Mouse (Mus musculus) c-Kit-positive CD71-negative TER-119-negative erythroid progenitor cells, embryonic 14.5 days (primary cell): ENCODE measurements around the gene Jun.
A peak's percentile ranks its signal among the peaks of the same experiment; 100 is the strongest.

Experiments
- DNase-seq: peaks from one replicate; pipeline ENCODE4 v3.0.0-alpha.2; 2013; ENCODE audit warnings: low read depth

The Jun gene

GRCm38 (mm10) chr4:95052025-95052899 lies at the start of gene Jun:
Gene Jun (minus strand): TSS chr4:95052222.
- peak; percentile 100 for DNase-seq

DNA sequence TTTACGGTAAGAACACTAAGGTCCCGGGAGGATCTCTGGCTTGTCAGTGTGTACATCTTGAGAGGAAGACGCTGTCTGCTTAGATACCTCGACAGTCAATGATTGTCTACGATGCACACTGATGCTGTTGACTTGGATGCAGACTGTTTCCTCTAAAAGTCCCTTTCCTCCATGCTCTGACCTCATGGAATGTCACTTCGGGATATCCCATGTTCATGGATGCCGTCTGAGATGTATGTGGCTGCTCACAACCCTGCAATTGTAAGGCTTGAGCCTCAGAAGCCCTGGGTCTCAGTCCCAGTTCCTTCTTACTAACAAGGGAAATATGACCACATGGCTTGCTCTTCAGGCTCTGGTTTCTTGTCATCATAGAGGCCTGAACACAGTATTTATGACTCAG lies 49.7 kb upstream of the Jun start:
- no peak for DNase-seq

GRCm38 (mm10) chr4:95100694-95101093 lies 48.7 kb upstream of the Jun start:
- no peak for DNase-seq

GRCm38 (mm10) chr4:95099373-95099772 lies 47.4 kb upstream of the Jun start:
- no peak for DNase-seq

GRCm38 (mm10) chr4:95098722-95099097 lies 46.7 kb upstream of the Jun start:
- no peak for DNase-seq

GRCm38 (mm10) chr4:95097942-95098721 lies 46.1 kb upstream of the Jun start:
- no peak for DNase-seq

- no peak for DNase-seq
These were observed 44.7 kb upstream of the Jun start for GRCm38 (mm10) chr4:95096731-95097130.

- DNase-seq: no peak
These were observed 43.9 kb upstream of the Jun start for GRCm38 (mm10) chr4:95095911-95096310.

- DNase-seq: no peak
These were observed 43.3 kb upstream of the Jun start for GRCm38 (mm10) chr4:95095355-95095754.

- DNase-seq: no peak
These were observed 42.7 kb upstream of the Jun start for GRCm38 (mm10) chr4:95094700-95095113.

GRCm38 (mm10) chr4:95093615-95094014 lies 41.6 kb upstream of the Jun start:
- no peak for DNase-seq

DNA sequence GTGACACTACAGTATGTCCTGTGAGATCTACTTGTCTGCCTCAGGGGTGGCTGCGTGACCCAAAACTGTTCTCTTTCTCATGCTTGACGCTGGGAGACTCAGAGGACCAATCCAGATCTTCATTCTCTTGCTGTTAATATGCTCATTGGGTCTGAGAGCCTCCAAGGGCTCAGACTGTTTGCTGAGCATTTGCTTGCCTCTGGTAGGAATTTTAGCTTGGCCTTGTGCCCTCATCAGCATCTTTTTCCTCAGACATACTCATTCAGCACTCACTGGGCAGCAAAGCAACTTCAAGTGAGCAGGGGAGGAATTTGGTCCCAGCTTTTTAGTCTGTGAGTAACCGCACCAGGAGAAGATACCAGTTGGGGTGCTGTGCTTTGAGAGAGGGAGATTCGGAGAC lies 40.5 kb upstream of the Jun start:
- DNase-seq: no peak

- no peak for DNase-seq
These were observed 39.5 kb upstream of the Jun start for GRCm38 (mm10) chr4:95091536-95091935.

DNA sequence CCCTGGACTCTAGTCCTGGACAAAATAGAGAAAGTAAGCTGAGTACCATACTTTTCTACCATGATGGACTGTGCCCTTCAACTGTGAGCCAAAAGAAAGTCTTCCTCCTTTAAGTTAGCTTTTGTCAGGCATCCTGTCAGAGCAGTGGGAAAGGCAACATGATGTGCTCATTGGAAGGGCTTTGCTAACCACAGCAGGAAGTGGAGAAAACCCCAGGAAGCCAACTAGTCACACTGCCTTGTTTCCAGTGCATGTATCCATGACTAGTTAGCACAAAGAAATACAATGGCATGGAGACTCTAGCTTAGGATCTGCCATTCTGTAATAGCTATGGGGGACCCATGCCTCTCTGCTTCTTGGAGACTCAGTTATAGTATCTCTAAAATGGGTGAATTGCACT lies 37.9 kb upstream of the Jun start:
- DNase-seq: no peak

GRCm38 (mm10) chr4:95089053-95089452 lies 37.0 kb upstream of the Jun start:
- DNase-seq: no peak

- no peak for DNase-seq
These were observed 31.9 kb upstream of the Jun start for GRCm38 (mm10) chr4:95083957-95084356.

- no peak for DNase-seq
These were observed 31.2 kb upstream of the Jun start for GRCm38 (mm10) chr4:95083191-95083729.

DNA sequence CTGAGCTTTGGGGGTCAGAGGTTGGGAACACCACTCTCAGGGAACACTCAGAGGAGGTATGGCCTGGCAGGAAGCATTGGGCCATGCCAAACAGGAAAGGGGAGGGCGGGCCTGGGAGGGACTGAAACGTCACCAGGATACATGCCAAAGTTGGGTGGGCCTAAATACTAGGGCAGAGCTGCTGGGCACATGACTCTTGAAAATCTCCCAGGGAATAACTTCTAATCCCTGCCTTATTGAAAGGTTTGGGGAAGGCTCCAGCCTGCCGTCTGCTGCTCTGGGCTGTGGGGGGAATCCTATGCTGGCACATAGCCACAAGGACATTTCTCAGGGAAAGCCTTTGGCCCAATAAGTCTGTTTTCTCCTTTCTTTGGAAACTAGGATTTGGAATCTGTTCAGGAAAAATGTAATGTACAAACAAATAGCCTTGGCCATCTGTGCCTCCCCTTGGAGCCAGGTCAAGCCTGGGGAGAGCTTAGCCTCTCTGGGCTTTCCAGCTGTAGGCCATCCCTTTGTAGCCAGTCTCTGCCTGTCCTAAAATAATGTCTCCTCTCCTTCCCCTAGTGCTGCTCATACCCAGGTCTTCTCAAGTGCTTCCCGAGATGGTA lies 30.6 kb upstream of the Jun start:
- DNase-seq: no peak

DNA sequence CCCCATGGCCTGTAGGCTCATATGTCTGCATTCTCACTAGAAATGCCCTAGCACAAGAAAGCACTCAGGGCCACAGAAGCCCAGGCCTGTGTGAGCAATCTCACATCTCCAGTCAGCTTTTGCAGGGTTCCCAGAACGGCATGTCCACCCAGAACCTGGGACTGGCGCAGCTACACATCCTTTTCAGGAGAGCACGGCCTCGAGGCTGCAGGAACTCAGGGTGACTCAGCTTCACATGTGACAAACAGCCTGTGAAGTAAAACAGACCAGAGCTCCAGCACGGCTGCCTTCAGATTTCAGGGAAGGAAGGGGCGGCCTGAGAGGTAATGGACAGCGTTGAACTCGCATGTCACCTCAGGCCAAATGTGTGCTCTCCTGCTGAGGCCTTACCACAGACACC lies 29.6 kb upstream of the Jun start:
- no peak for DNase-seq

DNA sequence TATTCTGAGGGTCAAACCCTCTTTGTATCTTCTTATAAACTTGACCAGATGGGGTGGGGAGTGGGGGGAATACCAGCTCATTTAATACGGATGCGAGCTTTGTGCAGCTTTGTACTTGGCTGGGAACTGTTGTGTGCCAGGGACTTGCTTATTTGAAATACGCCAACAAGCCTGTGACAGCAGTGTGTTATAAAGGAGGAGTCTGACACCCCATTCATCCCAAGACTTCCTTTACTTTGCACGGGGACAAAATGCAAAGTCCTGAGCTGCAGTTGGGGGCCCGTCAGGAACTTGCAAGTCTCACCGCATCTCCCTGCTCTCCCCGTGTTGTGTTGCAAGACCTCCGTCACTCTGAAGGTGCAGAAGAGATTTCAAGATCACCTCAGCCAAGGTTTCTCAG lies 26.6 kb upstream of the Jun start:
- no peak for DNase-seq

DNA sequence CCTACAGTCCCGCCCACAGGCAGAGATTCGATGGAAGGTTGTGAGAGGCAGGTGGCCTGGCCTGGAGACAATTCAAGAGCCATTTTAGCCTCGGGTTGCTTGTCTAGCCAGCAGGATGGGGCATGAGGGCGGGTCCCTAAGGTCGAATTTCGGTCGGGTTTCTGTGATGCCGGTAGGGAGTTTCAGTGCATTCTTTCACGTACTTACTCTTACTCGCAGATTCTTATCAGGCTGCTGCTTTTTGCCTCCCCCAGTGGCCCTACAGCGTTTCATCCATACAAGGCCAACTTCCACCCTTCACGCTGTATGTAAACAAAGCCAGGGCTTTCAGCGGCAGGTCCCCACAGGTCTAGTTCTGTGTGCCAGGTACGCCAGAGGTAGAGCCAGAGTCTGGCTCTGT lies 24.3 kb upstream of the Jun start:
- no peak for DNase-seq

DNA sequence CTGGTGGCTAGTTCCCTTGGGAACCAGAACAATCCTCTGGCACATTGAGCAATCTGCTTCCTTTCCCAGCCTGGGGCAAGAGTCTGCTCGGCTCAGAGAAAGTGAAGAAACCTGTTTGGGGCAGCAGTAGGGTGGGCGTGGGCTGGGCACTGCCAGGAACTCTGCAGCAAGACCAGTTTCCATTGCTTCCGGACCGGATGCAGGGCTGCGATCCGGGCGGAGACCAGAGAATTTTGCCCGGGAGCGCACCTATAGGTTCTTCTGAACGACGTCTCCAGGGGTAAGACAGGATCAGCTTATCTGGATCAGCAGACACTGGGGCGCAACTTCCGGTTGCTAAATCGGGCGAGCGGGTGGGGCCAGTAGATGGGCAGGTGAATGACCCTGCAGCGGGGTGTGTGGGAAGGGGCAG lies 23.6 kb upstream of the Jun start:
- no peak for DNase-seq

DNA sequence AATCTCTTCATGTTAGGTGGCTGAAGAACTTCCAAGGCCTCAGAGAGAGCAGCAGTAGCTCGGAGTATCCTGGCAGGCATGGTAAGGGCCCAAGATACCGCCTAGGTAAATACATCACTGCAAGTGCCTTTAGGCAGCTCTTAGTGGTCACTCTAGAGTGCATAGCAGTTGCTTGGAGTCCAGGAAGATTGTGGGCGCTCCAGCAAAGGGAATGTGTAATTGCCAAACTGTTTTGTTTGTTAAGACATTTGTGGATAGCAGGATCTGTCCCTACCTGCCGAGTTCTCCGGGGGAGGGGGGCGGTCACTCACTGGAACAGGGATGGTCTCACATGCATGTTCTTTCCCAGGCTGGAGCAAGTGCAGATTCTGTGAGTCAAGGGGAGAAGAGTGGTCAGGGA lies 22.3 kb upstream of the Jun start:
- DNase-seq: no peak
